Mouse (Mus musculus): Measurements from ENCODE around the gene Mpzl2.

Mpzl2 gene

GRCm38 (mm10) chr9:45039499-45039898 lies at the start of gene Mpzl2:
Gene Mpzl2 (plus strand): TSS chr9:45039799.
- DNase-seq (ENCODE audit: low spot score in 2 of 2), result no peak

- no peak for DNase-seq (ENCODE audit: low spot score in 2 of 2)
Observed at GRCm38 (mm10) chr9:44991821-44992220, 47.8 kb upstream of the Mpzl2 start.

GRCm38 (mm10) chr9:44992271-44992670 lies 47.3 kb upstream of the Mpzl2 start:
- DNase-seq (ENCODE audit: low spot score in 2 of 2), result no peak

GRCm38 (mm10) chr9:44993268-44993667 lies 46.3 kb upstream of the Mpzl2 start:
- no peak for DNase-seq (ENCODE audit: low spot score in 2 of 2)

DNA sequence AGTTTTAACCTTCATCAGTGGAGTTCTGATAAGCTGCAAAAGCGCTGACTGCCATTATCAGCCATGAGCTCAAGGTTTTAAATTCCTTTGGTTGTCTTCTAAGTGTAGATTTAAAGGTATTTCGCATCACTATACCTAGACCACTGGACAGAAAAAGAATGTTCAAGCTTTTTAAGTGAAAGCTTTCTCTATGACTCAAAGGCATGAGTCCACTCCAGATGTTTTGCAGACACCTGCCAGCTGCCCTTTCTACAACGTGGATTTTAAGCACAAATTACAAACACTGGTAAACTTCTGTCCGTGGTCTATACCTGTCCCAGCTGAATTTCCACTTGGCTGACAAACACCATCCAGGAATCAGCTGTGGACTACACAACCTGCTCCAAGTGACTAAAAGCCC lies 44.6 kb upstream of the Mpzl2 start:
- no peak for DNase-seq (ENCODE audit: low spot score in 2 of 2)

GRCm38 (mm10) chr9:44996590-44996989 lies 43.0 kb upstream of the Mpzl2 start:
- DNase-seq (ENCODE audit: low spot score in 2 of 2), result no peak

GRCm38 (mm10) chr9:44998138-44998537 lies 41.5 kb upstream of the Mpzl2 start:
- DNase-seq (ENCODE audit: low spot score in 2 of 2), result no peak

DNA sequence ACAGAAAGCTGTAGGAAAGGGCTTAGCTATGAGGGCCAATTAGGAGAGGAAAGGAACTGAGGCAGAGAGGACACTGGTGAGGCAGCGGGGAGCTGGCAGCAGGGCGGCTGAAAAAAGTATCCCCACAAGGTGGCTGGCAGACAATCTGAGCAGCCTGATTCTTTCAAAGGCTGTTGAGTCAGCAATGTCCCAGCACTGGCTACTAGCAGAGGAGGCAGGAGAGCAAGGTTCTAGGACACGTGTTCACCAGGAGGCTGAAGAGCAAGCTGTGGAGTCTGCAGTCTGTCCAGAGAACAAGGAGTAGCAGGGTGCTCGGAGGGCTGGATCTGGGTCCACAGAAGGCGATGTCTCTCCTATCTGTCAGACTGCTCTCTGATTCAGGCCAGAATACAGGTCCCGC lies 40.4 kb upstream of the Mpzl2 start:
- peak in 1 of 2 experiments; percentile 23 for DNase-seq (ENCODE audit: low spot score in 2 of 2)

DNA sequence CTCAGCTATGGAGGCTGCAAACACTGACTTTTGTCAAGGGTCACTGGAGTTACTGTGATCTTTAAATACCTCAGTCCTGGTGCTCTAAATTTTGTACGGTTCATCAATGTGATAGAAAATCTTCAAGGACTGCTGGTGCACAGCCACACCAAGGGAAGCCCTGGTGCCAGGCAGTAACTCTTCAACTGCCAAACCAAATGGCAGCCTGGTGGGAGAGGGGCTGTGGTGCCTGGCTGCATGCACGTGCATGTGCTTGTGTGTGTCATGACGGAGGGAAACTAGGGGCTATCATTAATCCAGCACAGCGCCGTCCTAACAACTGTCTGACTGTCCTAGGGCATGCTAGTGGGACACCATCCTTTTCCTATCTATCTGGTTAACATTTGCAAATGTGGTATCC lies 39.8 kb upstream of the Mpzl2 start:
- DNase-seq (ENCODE audit: low spot score in 2 of 2), result no peak

DNA sequence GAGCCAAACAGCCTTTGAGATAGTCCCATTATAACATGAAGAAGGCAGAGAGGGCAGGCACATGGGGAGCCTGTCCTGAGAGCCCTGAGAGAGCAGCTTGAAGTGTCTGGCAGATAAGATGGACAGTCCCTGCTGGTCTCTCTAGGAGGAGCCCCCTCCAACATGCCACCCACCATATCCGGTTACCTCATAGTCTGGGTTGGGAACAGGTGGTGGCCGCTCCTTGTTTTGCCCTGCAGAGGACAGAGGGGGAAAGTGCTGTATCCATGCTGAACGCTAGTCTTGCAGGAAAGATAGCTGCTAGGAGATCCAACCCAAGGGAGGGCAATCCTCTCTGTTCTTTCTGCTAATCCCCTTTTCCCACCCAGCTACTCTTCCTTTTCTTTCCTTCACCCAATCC lies 39.4 kb upstream of the Mpzl2 start:
- DNase-seq (ENCODE audit: low spot score in 2 of 2), result no peak

DNA sequence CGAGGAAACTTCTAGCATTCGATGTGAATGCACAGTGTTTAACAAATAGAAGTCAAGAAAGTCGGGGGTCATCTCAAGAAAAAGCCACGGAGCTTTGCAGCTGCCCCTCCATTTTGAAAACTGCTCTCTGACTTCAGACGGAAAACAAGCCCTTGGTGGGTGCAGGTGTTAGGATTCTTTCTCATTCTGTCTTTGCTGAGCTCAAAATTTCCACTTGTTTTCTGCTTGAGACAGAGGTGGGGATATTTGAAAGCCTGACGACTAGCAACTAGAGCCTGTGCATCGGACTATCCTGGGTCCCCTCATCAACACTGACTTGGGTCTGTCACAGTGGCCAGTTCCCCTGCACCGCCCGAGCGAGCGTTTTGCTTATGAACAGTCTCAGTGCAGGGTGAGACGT lies 32.2 kb upstream of the Mpzl2 start:
- no peak for DNase-seq (ENCODE audit: low spot score in 2 of 2)

- no peak for DNase-seq (ENCODE audit: low spot score in 2 of 2)
Observed at GRCm38 (mm10) chr9:45008342-45008741, 31.3 kb upstream of the Mpzl2 start.

DNA sequence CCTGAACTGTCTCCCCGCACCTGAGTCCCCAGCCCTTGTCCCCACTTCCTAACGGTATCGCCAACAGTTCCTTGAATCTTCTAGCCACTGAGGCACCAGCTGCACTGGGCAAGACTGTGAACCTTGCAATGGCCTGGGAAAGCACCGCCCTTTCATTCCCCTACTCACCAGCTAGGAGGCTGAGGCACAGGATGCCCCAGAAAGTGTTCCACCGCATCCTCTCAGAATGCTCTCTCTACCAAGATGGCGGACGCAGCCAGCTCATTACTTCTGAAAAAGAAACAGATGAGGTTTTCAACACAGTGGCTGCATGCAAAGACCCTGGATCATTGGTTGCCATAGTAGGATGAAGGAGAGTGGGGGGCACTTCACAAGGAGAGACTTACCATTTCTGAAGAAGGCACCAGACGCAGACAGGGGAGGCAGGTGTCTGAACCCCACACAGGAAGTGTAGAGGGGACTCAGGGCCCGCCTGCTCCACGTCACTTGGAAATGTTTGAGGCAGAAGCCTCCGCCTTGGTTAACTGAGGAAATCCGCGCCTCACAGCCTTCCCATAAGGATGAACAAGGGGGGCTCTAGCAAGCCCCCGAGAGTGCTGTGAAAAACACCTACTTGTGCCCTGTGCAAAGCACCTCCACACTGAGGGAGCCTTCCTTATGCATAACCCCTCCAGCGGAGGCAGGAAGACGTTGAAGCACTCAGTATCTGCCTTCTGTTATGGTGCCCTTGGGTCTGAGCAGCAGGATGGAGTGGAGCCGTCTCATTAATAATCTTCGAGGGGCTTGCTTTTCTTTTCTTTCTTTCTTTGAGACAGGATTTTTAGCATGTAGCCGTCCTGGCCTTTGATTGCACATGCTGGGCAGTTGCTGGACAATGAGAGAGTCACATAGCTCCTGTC lies 30.2 kb upstream of the Mpzl2 start, which contains the start of gene Cd3e:
Cd3e (minus strand) TSS at position 448 of the 899 bp plus-strand sequence.
- DNase-seq (ENCODE audit: low spot score in 2 of 2), result no peak

GRCm38 (mm10) chr9:45010461-45010860 lies 29.1 kb upstream of the Mpzl2 start:
- no peak for DNase-seq (ENCODE audit: low spot score in 2 of 2)

DNA sequence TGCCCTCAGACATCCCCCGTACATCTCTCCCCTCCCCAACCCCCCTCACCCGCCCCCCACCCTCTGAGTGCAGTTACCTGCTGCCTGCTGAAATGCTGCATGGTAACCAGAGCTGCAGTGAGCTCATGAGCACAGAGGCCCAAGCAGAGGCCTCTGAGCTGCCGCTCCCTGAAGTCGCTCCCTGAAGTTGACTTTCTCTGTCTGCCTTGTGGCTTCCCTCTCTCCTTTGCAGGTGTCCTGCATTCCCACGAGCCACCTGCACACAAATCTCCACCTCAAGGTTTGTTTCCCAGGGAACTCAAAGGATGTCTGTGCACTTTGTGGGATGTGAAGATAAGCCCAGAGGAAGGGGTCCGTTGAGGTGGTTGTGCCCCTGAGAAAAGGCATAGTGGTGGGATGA lies 28.3 kb upstream of the Mpzl2 start:
- DNase-seq (ENCODE audit: low spot score in 2 of 2), result no peak

DNA sequence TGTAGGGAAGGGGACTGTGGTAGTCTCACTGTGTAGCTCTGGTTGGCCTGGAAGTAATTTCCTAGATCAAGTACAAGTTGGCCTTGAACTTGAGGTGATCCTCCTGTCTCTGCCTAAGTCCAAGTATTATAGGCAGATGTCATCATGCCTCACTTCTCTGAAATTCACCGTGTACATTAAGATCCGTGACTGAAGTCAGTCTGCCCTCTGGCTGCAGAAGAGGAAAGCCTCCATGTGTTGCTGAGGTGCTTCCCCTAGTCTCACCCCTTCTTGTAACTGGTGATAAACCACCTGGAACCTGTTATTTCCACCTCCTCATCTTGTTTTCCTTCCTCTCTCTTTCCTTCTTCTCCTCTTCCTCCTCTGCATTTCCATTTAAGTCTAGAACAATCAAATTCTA lies 24.7 kb upstream of the Mpzl2 start:
- DNase-seq (ENCODE audit: low spot score in 2 of 2), result no peak

GRCm38 (mm10) chr9:45015841-45016240 lies 23.8 kb upstream of the Mpzl2 start:
- no peak for DNase-seq (ENCODE audit: low spot score in 2 of 2)

DNA sequence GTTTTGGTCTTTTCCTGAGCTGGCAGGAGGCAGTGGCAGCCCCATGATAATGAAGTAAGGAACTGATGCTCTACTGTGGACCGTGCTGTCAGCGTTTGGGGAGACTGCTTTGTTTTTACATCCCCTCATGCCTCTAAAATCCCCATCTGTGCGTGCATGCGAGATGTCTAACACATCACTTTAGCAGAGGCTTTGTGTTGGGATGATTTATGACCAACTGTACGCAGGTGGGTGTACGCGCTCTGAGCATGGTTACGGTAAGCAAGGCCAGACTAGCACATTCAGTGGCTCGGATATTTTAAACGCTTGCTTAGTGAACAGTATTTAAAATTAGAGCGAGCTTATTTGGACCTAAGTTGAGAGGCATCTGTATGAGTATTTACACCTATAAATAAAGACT lies 21.6 kb upstream of the Mpzl2 start:
- peak; percentile 28 to 64 for DNase-seq (ENCODE audit: low spot score in 2 of 2)

DNA sequence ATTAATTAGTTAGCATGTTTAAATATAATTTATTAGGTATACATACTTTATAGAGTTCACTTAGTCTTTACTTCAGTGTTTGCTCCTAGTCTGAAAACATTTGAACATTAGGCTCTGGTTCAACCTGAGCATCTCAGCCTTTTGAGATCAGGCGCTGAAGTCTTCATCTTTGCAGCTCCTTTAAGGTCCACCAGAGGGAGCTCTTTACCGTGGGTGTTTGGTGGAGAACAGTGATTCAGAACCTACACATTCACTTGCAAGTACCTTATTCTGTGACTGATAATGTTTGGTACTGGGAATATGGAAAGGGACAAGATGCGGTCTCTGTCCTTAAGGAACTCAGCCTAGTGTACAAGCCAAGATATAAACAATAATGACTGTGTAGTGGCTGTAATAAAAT lies 16.8 kb upstream of the Mpzl2 start:
- peak; percentile 41 to 66 for DNase-seq (ENCODE audit: low spot score in 2 of 2)

- DNase-seq (ENCODE audit: low spot score in 2 of 2), result no peak
Observed at GRCm38 (mm10) chr9:45023638-45024037, 16.0 kb upstream of the Mpzl2 start.

DNA sequence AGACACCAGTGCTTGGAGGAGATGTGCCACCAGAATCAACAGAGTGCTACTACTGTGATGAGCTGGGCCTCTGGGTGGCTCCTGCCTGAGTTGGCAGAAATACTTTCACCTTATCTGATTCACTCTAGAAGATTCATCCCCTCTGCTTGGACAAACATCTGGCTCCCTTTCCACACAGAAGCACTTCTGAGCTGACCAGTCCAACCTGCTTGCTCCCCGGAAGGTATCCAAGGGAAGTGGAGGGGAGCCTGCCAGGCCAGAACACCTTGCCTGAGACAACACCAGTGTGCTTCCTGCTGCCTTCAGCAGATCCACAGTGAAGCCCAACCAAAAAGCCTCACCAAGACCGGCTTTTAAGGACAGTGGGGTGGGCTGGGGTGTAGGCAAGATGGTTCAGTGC lies 15.4 kb upstream of the Mpzl2 start:
- no peak for DNase-seq (ENCODE audit: low spot score in 2 of 2)

DNA sequence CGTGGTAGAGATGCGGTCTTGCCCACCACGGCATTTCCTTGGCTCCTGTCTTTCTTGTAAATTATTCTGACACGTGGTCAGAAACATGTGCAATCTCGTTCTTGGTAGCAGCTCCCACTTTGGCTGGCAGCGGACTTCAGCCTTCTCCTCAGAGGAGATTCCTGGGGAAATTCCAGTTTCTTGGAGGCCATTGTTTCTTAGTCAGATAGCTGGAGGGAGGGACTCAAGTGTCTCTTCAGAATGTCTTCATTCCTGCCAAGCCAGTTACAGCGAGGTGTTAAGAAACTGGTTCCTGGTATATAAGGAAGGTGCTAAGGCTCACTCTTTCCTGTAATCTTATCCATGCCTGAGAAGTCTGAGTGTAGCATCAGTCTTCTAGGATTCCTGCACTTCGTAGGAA lies 12.2 kb upstream of the Mpzl2 start:
- no peak for DNase-seq (ENCODE audit: low spot score in 2 of 2)

DNA sequence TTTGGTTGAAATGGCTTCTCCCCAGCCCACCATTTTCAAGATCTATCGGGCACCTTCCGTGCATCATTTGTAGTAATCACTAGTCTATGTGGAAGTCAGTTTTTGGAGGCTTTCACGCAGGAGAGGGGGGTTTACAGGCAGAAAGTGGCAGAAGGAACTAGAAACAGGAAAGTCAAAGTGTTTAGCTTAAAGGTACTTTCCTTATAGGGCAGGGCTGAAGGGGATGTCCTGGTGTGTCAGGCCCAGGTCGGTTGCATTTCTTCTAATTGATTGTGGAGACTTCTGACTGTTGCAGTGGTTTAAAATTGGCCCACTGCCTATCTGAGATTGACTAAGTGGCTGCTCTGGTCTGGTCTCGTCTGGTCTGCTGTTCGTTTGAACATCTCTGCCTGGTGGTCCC lies 9.3 kb upstream of the Mpzl2 start:
- no peak for DNase-seq (ENCODE audit: low spot score in 2 of 2)

GRCm38 (mm10) chr9:45032261-45032660 lies 7.3 kb upstream of the Mpzl2 start:
- no peak for DNase-seq (ENCODE audit: low spot score in 2 of 2)

Measured in right cerebral cortex, postnatal 10 days (tissue).